Mouse (Mus musculus) olfactory bulb, adult 2 months (tissue): Measurements from ENCODE around the gene Stk35.

Experiments used
- CTCF ChIP-seq: fragments of 200-500 bp; IDR thresholded peaks from 2 replicates; pipeline ENCODE4 v1.5.1; 2012; ENCODE audit warnings: low read depth, mild to moderate bottlenecking, low read length, moderate library complexity; ENCODE audit not compliant: insufficient read depth
- POLR2A ChIP-seq: fragments of 200-500 bp; IDR thresholded peaks from 2 replicates; pipeline ENCODE4 v1.6.1; 2012; ENCODE audit warnings: mild to moderate bottlenecking, low read depth, low read length, moderate library complexity; ENCODE audit not compliant: insufficient read depth

- TF ChIP-seq POLR2A (no peak), CTCF (no peak)
Observed at GRCm38 (mm10) chr2:129818868-129819267, 18.6 kb downstream of the Stk35 start.
